Mouse (Mus musculus) lung, postnatal 0 days (tissue): Measurements from ENCODE around the gene Pelp1.

ENCODE experiments used
- CTCF ChIP-seq: IDR thresholded peaks from 2 replicates; pipeline ENCODE4 v1.5.1; 2016; ENCODE audit warnings: antibody characterized with exemption, mild to moderate bottlenecking
- EP300 ChIP-seq: IDR thresholded peaks from 2 replicates; pipeline ENCODE4 v1.6.1; 2016; ENCODE audit warnings: antibody characterized with exemption, mild to moderate bottlenecking, control low read depth

GRCm38 (mm10) chr11:70447373-70447772, 37.5 kb upstream of the Pelp1 start:
- TF ChIP-seq CTCF (no peak), EP300 (no peak)
